Mouse (Mus musculus): ENCODE data around the gene Mrpl41. TPM values are rescaled to one million over a fixed set of nuclear protein-coding genes. Genes with fewer than 3 reads are reported as not detected.

Mrpl41 gene
- total RNA-seq, 2 experiments from 2014 or later, result 84.0 to 86.9 TPM

DNA sequence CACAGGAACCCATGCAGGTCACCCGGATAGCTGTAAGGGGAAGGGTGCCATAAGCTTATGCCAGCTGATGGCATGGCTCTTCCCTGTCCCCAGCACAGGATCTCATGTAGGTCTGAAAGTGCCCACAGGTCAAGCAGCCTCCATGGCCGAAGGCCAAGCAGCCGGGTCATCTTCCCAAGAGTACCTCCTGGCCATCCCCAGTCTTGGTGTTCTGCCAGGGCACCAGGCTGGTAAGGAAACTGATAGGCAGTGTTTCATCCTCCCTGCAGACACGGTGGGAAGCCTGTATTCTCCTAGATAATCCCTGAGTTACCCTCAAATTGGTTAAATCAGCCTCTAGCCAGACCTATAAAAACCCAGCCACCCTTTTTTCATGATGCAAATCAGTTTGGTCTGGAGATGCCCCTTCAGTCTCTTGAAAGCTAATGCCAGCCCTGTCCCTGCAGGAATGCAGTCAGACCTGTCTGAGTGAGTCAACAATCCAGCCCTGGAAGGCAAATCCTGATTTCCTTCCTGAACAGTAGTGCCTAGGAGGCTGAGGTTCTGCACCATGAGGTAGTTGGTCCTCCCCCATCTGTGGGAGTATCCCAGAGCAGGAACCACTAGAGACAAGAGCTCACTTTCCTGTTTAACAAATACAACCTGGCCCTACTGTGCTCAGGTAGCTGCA is 47.0 kb downstream of the Mrpl41 start:
- H3K4me3 ChIP-seq, result no peak overlapping the region
- no peak for TF ChIP-seq CTCF (conservative IDR thresholded peaks at IDR 0.05)
- H3K27ac ChIP-seq, result no peak overlapping the region
- DNase-seq (ENCODE audit: low spot score in 2 of 2), result no peak

DNA sequence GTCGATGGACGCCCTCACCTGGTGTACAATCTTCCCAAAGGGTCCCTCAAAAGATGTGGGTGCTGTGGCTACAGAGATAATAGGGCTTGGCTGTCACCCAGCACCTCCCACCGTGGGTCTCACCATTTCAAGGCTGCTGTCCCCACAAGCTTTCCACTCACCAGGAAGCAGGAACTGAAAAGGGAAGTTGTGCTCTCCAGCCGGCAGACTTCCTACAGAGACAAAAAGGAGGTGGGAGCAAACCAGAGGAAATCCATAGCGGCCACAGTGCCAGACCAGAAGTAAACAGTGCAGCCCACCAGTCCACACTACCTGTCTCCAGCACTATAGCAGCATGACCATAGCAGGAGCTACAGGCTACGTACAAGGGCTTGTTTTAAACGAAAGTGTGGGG is 47.9 kb downstream of the Mrpl41 start:
- Histone ChIP-seq H3K27ac (no peak overlapping the region), H3K4me3 (no peak overlapping the region)
- TF ChIP-seq CTCF (conservative IDR thresholded peaks at IDR 0.05), result no peak
- no peak for DNase-seq (ENCODE audit: low spot score in 2 of 2)

DNA sequence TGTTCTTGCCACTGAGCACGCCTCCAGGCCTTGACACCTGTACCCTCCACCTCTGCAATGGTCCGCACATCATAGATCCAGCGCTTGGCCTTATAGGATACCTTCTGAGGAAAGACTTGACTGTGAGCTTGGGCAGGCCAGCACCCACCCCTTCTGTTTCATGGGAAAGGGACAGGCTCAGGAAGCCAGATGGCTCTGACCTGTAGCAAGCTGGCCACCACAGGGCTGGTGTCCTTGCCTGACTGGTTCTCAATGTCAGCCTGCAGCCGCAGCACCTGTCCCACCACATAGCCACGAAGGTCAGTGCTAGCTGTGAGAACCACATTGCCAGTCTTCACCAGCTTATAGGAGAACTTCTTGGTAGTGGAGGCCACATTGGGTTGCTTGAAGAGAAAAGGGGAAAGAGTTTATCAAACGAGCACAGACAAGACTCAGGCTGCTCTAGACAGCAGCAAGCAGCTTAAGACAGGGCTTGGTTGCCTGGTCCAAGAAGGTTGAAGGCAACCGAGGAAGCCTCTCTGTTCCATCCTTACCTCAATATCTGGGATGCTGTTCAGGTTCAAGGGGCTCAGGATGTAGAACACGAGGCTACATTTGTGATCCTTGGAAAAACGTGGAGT is 48.4 kb downstream of the Mrpl41 start:
- Histone ChIP-seq H3K4me3 (no peak overlapping the region), H3K27ac (no peak overlapping the region)
- DNase-seq (ENCODE audit: low spot score in 2 of 2), result no peak
- TF ChIP-seq CTCF (conservative IDR thresholded peaks at IDR 0.05), result no peak

DNA sequence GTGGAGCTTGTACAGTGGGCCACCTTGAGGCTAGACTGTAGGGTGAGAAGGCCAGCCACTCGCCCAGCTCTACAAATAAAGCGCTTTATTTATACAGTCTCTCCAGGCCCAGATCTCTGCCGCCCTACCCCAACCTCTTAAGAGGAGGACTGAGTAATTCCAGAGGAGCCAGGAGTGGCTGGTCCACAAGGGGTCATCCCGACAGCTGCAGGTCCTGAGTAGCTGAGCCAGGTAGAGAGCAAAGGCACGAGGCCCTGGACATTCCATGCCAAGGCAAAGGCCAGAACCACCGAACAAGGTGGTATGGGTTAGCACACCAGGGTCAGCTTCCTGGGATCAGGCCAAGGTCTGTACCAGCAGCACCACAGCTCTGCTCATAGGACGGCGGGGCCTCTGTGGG is 49.6 kb downstream of the Mrpl41 start:
- no peak for DNase-seq (ENCODE audit: low spot score in 2 of 2)
- no peak for TF ChIP-seq CTCF (conservative IDR thresholded peaks at IDR 0.05)

More for the DNA sequence above, 49.6 kb downstream of the Mrpl41 start:
- H3K4me3 ChIP-seq, result no peak overlapping the region
- H3K27ac ChIP-seq, result no peak overlapping the region

Small RNAs within 50 kb of the gene (microRNA-seq; reads per million reads assigned to microRNA genes)
- gene Gm22875, result 0 reads per million in 2 experiments

Other genes with a start within 250 kb of the Mrpl41 start
- 10 to 100 TPM; 77.2 to 79.7 TPM for gene Cacna1b, start 211.9 kb downstream of the Mrpl41 start, total RNA-seq (2021)
- 10 to 100 TPM; 63.3 to 70.0 TPM for gene Ehmt1, start 55.5 kb downstream of the Mrpl41 start, total RNA-seq (2021)
- 10 to 100 TPM; 11.5 to 18.3 TPM for gene Arrdc1, start 39.8 kb downstream of the Mrpl41 start, total RNA-seq (2021)
- 10 to 100 TPM; 35.0 to 36.2 TPM for gene Zmynd19, start 25.3 kb downstream of the Mrpl41 start, total RNA-seq (2021)
- gene Dph7, start 12.7 kb downstream of the Mrpl41 start, total RNA-seq (2021), result 10 to 100 TPM; 30.5 to 39.6 TPM
- gene Pnpla7, start 935 bp upstream of the Mrpl41 start, total RNA-seq (2021), result 10 to 100 TPM; 30.7 to 31.4 TPM
- gene Nsmf, start 79.3 kb upstream of the Mrpl41 start, total RNA-seq (2021), result 1,000 to 10,000 TPM in 1 of 2 experiments, 100 to 1,000 TPM in 1; 975 to 1,037 TPM
- gene Entpd8, start 105.2 kb upstream of the Mrpl41 start, total RNA-seq (2021), result not detected
- not detected for gene Noxa1, start 120.1 kb upstream of the Mrpl41 start, total RNA-seq (2021)
- 10 to 100 TPM; 21.3 to 21.9 TPM for gene Nrarp, start 205.7 kb upstream of the Mrpl41 start, total RNA-seq (2021)
- 1 to 10 TPM; 2.2 to 3.0 TPM for gene Tor4a, start 221.8 kb upstream of the Mrpl41 start, total RNA-seq (2021)
- gene Nelfb, start 236.4 kb upstream of the Mrpl41 start, total RNA-seq (2021), result 10 to 100 TPM; 57.0 to 58.5 TPM
- under 1 TPM in 1 of 2 experiments, not detected in 1; 0.33 TPM for gene Stpg3, start 239.5 kb upstream of the Mrpl41 start, total RNA-seq (2021)
- gene Fam166a, start 243.6 kb upstream of the Mrpl41 start, total RNA-seq (2021), result not detected
- 100 to 1,000 TPM; 305 to 309 TPM for gene Tubb4b, start 249.6 kb upstream of the Mrpl41 start, total RNA-seq (2021)

Measured in layer of hippocampus, adult 2 months (tissue).